Mouse (Mus musculus) MEL (cell line): ENCODE results near the gene Nxpe5. TPM values are rescaled to one million over a fixed set of nuclear protein-coding genes. Genes with fewer than 3 reads are reported as not detected.

Experiments used
- DNase-seq: peaks from one replicate; pipeline ENCODE4 v3.0.0; 2011; ENCODE audit warnings: low read depth, low spot score
- H3K27ac ChIP-seq: 2 replicates; pipeline ENCODE4 v1.5.1; 2012; ENCODE audit warnings: low read depth, mild to moderate bottlenecking, control low read depth, low read length, moderate library complexity; ENCODE audit not compliant: control insufficient read depth
- H3K27me3 ChIP-seq, 2 experiments: fragments of 150-350 bp in 1 of 2; sonication (generic) in 1 of 2; 2 replicates each; pipeline ENCODE4 v1.6.1; 2012; ENCODE audit warnings: low read length in 2 of 2, mild to moderate bottlenecking in 2 of 2, improper control_type of control experiment in 1 of 2, moderate library complexity in 1 of 2; ENCODE audit not compliant: insufficient read depth in 2 of 2, control insufficient read depth in 1 of 2
- H3K36me3 ChIP-seq, 2 experiments: 2 replicates each; pipeline ENCODE4 v1.6.1; 2012 to 2014; ENCODE audit warnings: low read length in 2 of 2, improper control_type of control experiment in 1 of 2, inconsistent platforms in 1 of 2, mild to moderate bottlenecking in 1 of 2; ENCODE audit not compliant: insufficient read depth in 2 of 2, control insufficient read depth in 1 of 2
- H3K4me1 ChIP-seq, 2 experiments: fragments of 150-350 bp in 1 of 2; sonication (generic) in 1 of 2; 2 replicates each; pipeline ENCODE4 v1.6.1; 2012; ENCODE audit warnings: low read length in 2 of 2, improper control_type of control experiment in 1 of 2, mild to moderate bottlenecking in 1 of 2; ENCODE audit not compliant: insufficient read depth in 2 of 2, control insufficient read depth in 1 of 2
- H3K4me3 ChIP-seq, 2 experiments: fragments of 150-350 bp in 1 of 2; sonication (generic) in 1 of 2; 2 replicates each; pipeline ENCODE4 v1.5.1; 2012; ENCODE audit warnings: low read depth in 2 of 2, low read length in 2 of 2, mild to moderate bottlenecking in 2 of 2, moderate library complexity in 2 of 2, control low read depth in 1 of 2, improper control_type of control experiment in 1 of 2; ENCODE audit not compliant: control insufficient read depth in 1 of 2, insufficient read depth in 1 of 2
- H3K79me2 ChIP-seq: 2 replicates; pipeline ENCODE4 v1.6.1; 2012; ENCODE audit warnings: mild to moderate bottlenecking, low read length, moderate library complexity; ENCODE audit not compliant: control insufficient read depth, poor library complexity, insufficient read depth
- H3K9ac ChIP-seq: 2 replicates; pipeline ENCODE4 v1.6.1; 2012; ENCODE audit warnings: low read depth, mild to moderate bottlenecking, control low read depth, low read length, moderate library complexity; ENCODE audit not compliant: control insufficient read depth, poor library complexity, severe bottlenecking
- H3K9me3 ChIP-seq: fragments of 150-350 bp; sonication (generic); replicated peaks from 2 replicates; pipeline ENCODE4 v1.6.1; 2012; ENCODE audit warnings: mild to moderate bottlenecking, low read length, improper control_type of control experiment, moderate library complexity; ENCODE audit not compliant: insufficient read depth
- BHLHE40 ChIP-seq: IDR thresholded peaks from 2 replicates; pipeline ENCODE4 v1.6.1; 2012; ENCODE audit warnings: low read depth, mild to moderate bottlenecking, inconsistent platforms, low read length, improper control_type of control experiment, borderline replicate concordance
- CHD1 ChIP-seq: IDR thresholded peaks from 2 replicates; pipeline ENCODE4 v1.6.1; 2012; ENCODE audit warnings: low read depth, mild to moderate bottlenecking, inconsistent platforms, low read length, improper control_type of control experiment
- CHD2 ChIP-seq: IDR thresholded peaks from 2 replicates; pipeline ENCODE4 v1.6.1; 2011; ENCODE audit warnings: low read length, improper control_type of control experiment
- E2F4 ChIP-seq: IDR thresholded peaks from 2 replicates; pipeline ENCODE4 v1.6.1; 2011; ENCODE audit warnings: low read depth, low read length, improper control_type of control experiment, borderline replicate concordance
- ELF1 ChIP-seq: IDR thresholded peaks from 2 replicates; pipeline ENCODE4 v1.6.1; 2014; ENCODE audit warnings: low read depth, mild to moderate bottlenecking, inconsistent platforms, low read length, improper control_type of control experiment, moderate library complexity
- GABPA ChIP-seq: IDR thresholded peaks from 2 replicates; pipeline ENCODE4 v1.6.1; 2012; ENCODE audit warnings: low read depth, mild to moderate bottlenecking, inconsistent platforms, low read length, improper control_type of control experiment, moderate library complexity
- MEF2A ChIP-seq: IDR thresholded peaks from 2 replicates; pipeline ENCODE4 v1.6.1; 2014; ENCODE audit warnings: low read depth, mild to moderate bottlenecking, inconsistent platforms, low read length, improper control_type of control experiment; ENCODE audit not compliant: poor library complexity, insufficient replicate concordance, severe bottlenecking; ENCODE audit errors: extremely low read depth
- MYB ChIP-seq: IDR thresholded peaks from 2 replicates; pipeline ENCODE4 v1.6.1; 2011; ENCODE audit warnings: mild to moderate bottlenecking, low read depth, low read length, improper control_type of control experiment
- MYC ChIP-seq: IDR thresholded peaks from 2 replicates; pipeline ENCODE4 v1.6.1; 2011; ENCODE audit warnings: low read depth, mild to moderate bottlenecking, low read length, improper control_type of control experiment, moderate library complexity
- NELFE ChIP-seq: IDR thresholded peaks from 2 replicates; pipeline ENCODE4 v1.6.1; 2011; ENCODE audit warnings: low read depth, low read length, improper control_type of control experiment
- POLR2AphosphoS5 ChIP-seq: IDR thresholded peaks from 2 replicates; pipeline ENCODE4 v1.6.1; 2012; ENCODE audit warnings: low read depth, borderline replicate concordance, mild to moderate bottlenecking, inconsistent platforms, low read length, moderate library complexity, mixed read lengths
- RAD21 ChIP-seq: IDR thresholded peaks from 2 replicates; pipeline ENCODE4 v1.6.1; 2011; ENCODE audit warnings: mild to moderate bottlenecking, low read depth, low read length, improper control_type of control experiment
- SIN3A ChIP-seq: IDR thresholded peaks from 2 replicates; pipeline ENCODE4 v1.6.1; 2012; ENCODE audit warnings: low read length, improper control_type of control experiment, inconsistent platforms
- SMC3 ChIP-seq: IDR thresholded peaks from 2 replicates; pipeline ENCODE4 v1.6.1; 2011; ENCODE audit warnings: low read depth, low read length, improper control_type of control experiment
- TAL1 ChIP-seq: IDR thresholded peaks from 2 replicates; pipeline ENCODE4 v1.6.1; 2012; ENCODE audit warnings: mild to moderate bottlenecking, inconsistent platforms, low read length, moderate library complexity, mixed read lengths
- USF1 ChIP-seq: IDR thresholded peaks from 2 replicates; pipeline ENCODE4 v1.6.1; 2014; ENCODE audit warnings: low read depth, mild to moderate bottlenecking, inconsistent platforms, low read length, improper control_type of control experiment, moderate library complexity
- USF2 ChIP-seq, 2 experiments: IDR thresholded peaks; 2 replicates each; pipeline ENCODE4 v1.6.1; 2011 to 2012; ENCODE audit warnings: improper control_type of control experiment in 2 of 2, low read length in 2 of 2, borderline replicate concordance in 1 of 2, inconsistent platforms in 1 of 2, low read depth in 1 of 2, mild to moderate bottlenecking in 1 of 2; ENCODE audit not compliant: insufficient read depth in 1 of 2
- polyA plus RNA-seq, 2 experiments: library from polyadenylated mRNA; stranded (reverse) in 1 of 2; unstranded in 1 of 2; fragments of >175 nt in 1 of 2; fragments of >200 nt in 1 of 2; gene quantifications; 2 replicates each; pipeline versions ENCODE4 v1.2.1 to v1.2.4; 2012; ENCODE audit warnings: low replicate concordance in 2 of 2, low read depth in 1 of 2; ENCODE audit not compliant: insufficient read length in 2 of 2, insufficient read depth in 1 of 2, missing spikeins in 1 of 2
- total RNA-seq: library from RNA; depleted of rRNA; stranded (reverse); fragments of 300-350 nt; gene quantifications from 2 replicates; pipeline ENCODE4 v1.2.3, GENCODE M21; 2012

Nxpe5 gene
- total and polyA plus RNA-seq, 3 experiments, result not detected

DNA sequence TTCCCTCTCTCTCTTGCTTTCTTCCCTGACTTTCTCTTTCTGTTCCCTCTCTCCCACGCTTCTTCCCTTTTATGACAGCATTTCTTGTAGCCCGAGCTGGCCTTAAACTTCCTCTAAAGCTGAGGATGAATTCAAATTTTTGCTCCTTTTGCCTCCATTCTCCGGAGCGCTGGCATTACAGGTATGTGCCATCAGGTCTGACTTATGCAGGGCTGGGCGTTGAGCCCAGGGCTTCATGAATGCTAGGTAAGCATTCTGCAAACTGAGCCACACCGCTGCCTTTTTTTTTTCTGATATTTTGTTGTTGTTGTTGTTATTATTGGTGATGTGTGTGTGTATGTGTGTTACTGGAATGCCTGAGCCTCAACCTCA lies 38.5 kb downstream of the Nxpe5 start:
- H3K27me3 ChIP-seq, result no peaks in the 10 kb centered on the region
- DNase-seq, result no peak
- H3K9ac ChIP-seq, result peak overlapping the region; percentile 93
- TF ChIP-seq MYB (no peak), CHD1 (peak; percentile 43; the same call in 1 of the 2 replicates)
- TF ChIP-seq, all 39 proteins: peak for 1
- H3K79me2 ChIP-seq, result peaks cover 46% of the 10 kb centered on the region
- H3K36me3 ChIP-seq, result peaks cover 0 to 34% of the 10 kb centered on the region in 2 experiments; a peak in 3 of 4 replicates
- H3K9me3 ChIP-seq, result no peaks in the 10 kb centered on the region
- peak overlapping the region; percentile 68 to 89 for H3K4me3 ChIP-seq
- peaks cover 4 to 41% of the 10 kb centered on the region in 2 experiments for H3K4me1 ChIP-seq
- H3K27ac ChIP-seq, result peak overlapping the region; percentile 59

DNA sequence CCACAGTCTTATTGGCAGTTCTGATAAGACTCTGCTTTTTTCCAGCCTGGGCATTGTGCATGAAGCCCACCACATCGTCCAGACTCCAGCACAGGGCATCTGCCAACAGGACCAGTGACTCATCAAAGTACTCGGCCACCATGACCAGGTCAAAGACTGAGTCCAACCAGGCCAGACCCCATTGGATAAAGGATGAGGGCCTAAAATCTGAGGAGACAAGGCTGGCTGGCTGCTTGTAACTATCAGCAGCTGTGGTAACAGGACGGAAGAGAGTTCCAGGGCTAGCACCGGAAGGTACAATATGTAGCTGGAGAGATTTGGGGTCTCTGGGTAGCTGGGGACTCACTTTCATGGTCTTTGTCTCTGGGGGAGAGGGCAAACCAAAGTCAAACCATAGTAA lies 40.0 kb downstream of the Nxpe5 start:
- Histone ChIP-seq H3K27ac (no peak overlapping the region), H3K27me3 (no peaks in the 10 kb centered on the region), H3K79me2 (peaks cover 32% of the 10 kb centered on the region), H3K9ac (no peak overlapping the region), H3K9me3 (no peaks in the 10 kb centered on the region)
- DNase-seq, result no peak
- no peak for TF ChIP-seq NELFE
- TF ChIP-seq, all 39 proteins: peak for 0
- H3K4me3 ChIP-seq, result no peak overlapping the region
- H3K36me3 ChIP-seq, result peaks cover 0 to 19% of the 10 kb centered on the region in 2 experiments; a peak in 3 of 4 replicates
- H3K4me1 ChIP-seq, result peaks cover 0 to 26% of the 10 kb centered on the region in 2 experiments; a peak in 3 of 4 replicates

DNA sequence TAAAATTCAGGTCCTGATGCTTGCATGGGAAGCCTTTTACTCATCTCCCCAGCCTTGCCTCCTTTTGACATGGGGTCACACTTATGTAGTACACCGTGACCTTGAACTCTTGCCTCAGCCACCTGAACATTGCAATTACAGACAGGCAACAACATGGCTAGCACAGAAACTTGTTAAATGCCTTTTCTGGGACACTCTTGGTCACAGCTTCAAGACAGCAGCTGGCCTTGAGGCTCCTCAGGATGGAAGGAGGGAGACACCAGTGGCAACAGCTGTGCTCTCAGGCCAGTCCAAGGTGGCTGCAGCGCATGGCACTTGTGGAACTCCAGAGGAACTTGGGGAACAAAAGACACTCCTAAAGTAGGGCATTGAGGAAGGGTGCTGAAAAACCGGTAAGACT lies 41.4 kb downstream of the Nxpe5 start:
- Histone ChIP-seq H3K4me1 (peaks cover 0 to 13% of the 10 kb centered on the region in 2 experiments; a peak in 2 of 4 replicates), H3K9ac (no peak overlapping the region), H3K4me3 (no peak overlapping the region), H3K79me2 (peaks cover 23% of the 10 kb centered on the region), H3K9me3 (no peaks in the 10 kb centered on the region), H3K36me3 (peaks cover 0 to 8% of the 10 kb centered on the region in 2 experiments; a peak in 3 of 4 replicates), H3K27ac (no peak overlapping the region), H3K27me3 (no peaks in the 10 kb centered on the region; a peak in 2 of 4 replicates)
- TF ChIP-seq GABPA (no peak), USF1 (no peak), USF2 (IDR thresholded peaks at IDR 0.05; ENCODE audit: borderline replicate concordance in 1 of 2, insufficient read depth in 1 of 2, low read depth in 1 of 2, low read length in 2 of 2) (no peak), TAL1 (no peak), POLR2AphosphoS5 (no peak), SIN3A (no peak), CHD2 (no peak), MEF2A (no peak), ELF1 (no peak), RAD21 (no peak), BHLHE40 (no peak), SMC3 (no peak), E2F4 (no peak), MYC (no peak)
- no peak for DNase-seq
